Mouse (Mus musculus): ENCODE measurements at regions not wholly inside any gene's neighbourhood (a gene's known extent, or its start where the extent isn't known, plus 50 kb on each side); places are given as distances from the start of the nearest gene placed in this dataset.

DNA sequence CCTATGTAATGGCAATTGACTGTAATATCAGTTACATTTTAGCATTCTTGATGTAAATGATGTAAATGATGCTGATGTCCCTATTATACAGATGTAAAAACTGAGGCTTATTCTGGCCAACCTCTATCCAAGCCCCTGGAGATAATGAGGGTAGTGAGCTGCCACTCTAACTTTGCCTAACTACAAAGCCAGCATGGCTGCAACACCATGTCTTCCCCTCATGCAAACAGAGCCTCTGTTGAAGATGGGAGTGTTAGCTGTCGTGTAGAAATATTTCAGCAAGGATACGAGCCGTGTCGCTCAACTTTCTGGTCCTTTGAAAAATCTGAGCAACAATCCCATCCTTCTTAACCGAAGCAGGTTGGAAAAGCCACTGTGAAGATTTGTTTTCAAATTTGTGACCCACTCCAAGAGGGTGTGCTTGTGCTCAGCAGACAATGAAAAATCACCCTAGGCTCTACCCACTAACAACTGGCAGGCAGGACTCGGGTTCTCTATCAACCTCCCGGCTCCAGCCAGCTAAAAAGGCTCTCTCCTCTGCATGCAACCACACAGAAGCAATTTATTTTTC lies 90.2 kb downstream of the Il20rb start:
- H3K4me1 ChIP-seq (ENCODE audit: control insufficient read depth in 1 of 2, insufficient read depth in 2 of 2, low read length in 2 of 2): peaks cover 7 to 9% of the 10 kb centered on the region in 2 experiments
- H3K27ac ChIP-seq (ENCODE audit: control insufficient read depth, low read depth, low read length): no peak overlapping the region
- H3K9me3 ChIP-seq (replicated peaks; ENCODE audit: insufficient read depth, low read length): no peaks in the 10 kb centered on the region
- peaks cover 0 to 11% of the 10 kb centered on the region in 2 experiments; a peak in 2 of 4 replicates for H3K36me3 ChIP-seq (ENCODE audit: control insufficient read depth in 1 of 2, insufficient read depth in 2 of 2, low read length in 2 of 2)
- H3K4me3 ChIP-seq (ENCODE audit: control insufficient read depth in 1 of 2, insufficient read depth in 1 of 2, low read depth in 2 of 2, low read length in 2 of 2): no peak overlapping the region
- no peak for DNase-seq (ENCODE audit: low read depth, low spot score)
- no peaks in the 10 kb centered on the region for H3K27me3 ChIP-seq (ENCODE audit: control insufficient read depth in 1 of 2, insufficient read depth in 2 of 2, low read length in 2 of 2)
- no peak overlapping the region for H3K9ac ChIP-seq (ENCODE audit: control insufficient read depth, low read depth, low read length, poor library complexity, severe bottlenecking)
- H3K79me2 ChIP-seq (ENCODE audit: control insufficient read depth, insufficient read depth, low read length, poor library complexity): no peaks in the 10 kb centered on the region
- TF ChIP-seq MYB (IDR thresholded peaks at IDR 0.05; ENCODE audit: low read depth, low read length): no peak

DNA sequence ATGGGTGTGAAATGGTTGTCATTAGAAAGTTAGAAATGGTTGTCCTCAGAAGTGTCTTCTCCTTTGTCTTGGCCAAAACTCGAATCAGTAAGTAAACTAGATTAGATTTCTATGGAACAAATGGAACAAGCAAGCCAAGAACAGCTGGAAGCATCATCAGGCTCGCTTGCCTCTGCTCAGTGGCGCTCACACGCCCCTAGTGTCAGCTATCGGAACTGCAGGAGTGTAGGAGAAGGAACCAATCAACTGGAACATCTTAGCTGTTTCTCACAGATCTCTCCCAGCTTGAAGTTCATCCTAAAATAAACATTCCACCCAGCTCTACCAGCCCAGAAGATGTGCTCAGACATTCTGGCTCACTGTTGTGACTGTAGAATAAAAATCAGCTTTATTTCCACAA lies 90.9 kb downstream of the Il20rb start:
- Histone ChIP-seq H3K27me3 (ENCODE audit: control insufficient read depth in 1 of 2, insufficient read depth in 2 of 2, low read length in 2 of 2) (no peaks in the 10 kb centered on the region), H3K27ac (ENCODE audit: control insufficient read depth, low read depth, low read length) (no peak overlapping the region), H3K9ac (ENCODE audit: control insufficient read depth, low read depth, low read length, poor library complexity, severe bottlenecking) (no peak overlapping the region), H3K79me2 (ENCODE audit: control insufficient read depth, insufficient read depth, low read length, poor library complexity) (no peaks in the 10 kb centered on the region), H3K9me3 (replicated peaks; ENCODE audit: insufficient read depth, low read length) (no peaks in the 10 kb centered on the region), H3K4me1 (ENCODE audit: control insufficient read depth in 1 of 2, insufficient read depth in 2 of 2, low read length in 2 of 2) (peaks cover 7 to 11% of the 10 kb centered on the region in 2 experiments), H3K36me3 (ENCODE audit: control insufficient read depth in 1 of 2, insufficient read depth in 2 of 2, low read length in 2 of 2) (peaks cover 0 to 14% of the 10 kb centered on the region in 2 experiments; a peak in 2 of 4 replicates), H3K4me3 (ENCODE audit: control insufficient read depth in 1 of 2, insufficient read depth in 1 of 2, low read depth in 2 of 2, low read length in 2 of 2) (no peak overlapping the region)
- DNase-seq (ENCODE audit: low read depth, low spot score): peak; percentile 81
- TF ChIP-seq ELF1 (IDR thresholded peaks at IDR 0.05; ENCODE audit: low read depth, low read length) (no peak), ZKSCAN1 (IDR thresholded peaks at IDR 0.05; ENCODE audit: low read depth, low read length) (no peak), RCOR1 (IDR thresholded peaks at IDR 0.05; ENCODE audit: low read depth, low read length) (0 out of 2 replicates have a peak, but pooled peaks have one; percentile 16), HCFC1 (IDR thresholded peaks at IDR 0.05; ENCODE audit: low read depth, low read length) (0 out of 2 replicates have a peak, but pooled peaks have one; percentile 20), POLR2AphosphoS2 (IDR thresholded peaks at IDR 0.05; ENCODE audit: low read length) (no peak), SIN3A (IDR thresholded peaks at IDR 0.05; ENCODE audit: low read length) (no peak), MYB (IDR thresholded peaks at IDR 0.05; ENCODE audit: low read depth, low read length) (no peak), JUND (IDR thresholded peaks at IDR 0.05; ENCODE audit: low read depth, low read length) (no peak), KAT2A (conservative IDR thresholded peaks at IDR 0.05; ENCODE audit: low read depth, low read length) (no peak), MXI1 (IDR thresholded peaks at IDR 0.05; ENCODE audit: low read depth, low read length) (no peak), TBP (IDR thresholded peaks at IDR 0.05; ENCODE audit: low read depth, low read length) (no peak), POLR2AphosphoS5 (IDR thresholded peaks at IDR 0.05; ENCODE audit: borderline replicate concordance, low read depth, low read length) (no peak), TCF12 (IDR thresholded peaks at IDR 0.05; ENCODE audit: low read depth, low read length) (0 out of 2 replicates have a peak, but pooled peaks have one; percentile 31), MAFK (IDR thresholded peaks at IDR 0.05; ENCODE audit: borderline replicate concordance, low read depth, low read length) (no peak), ZNF384 (IDR thresholded peaks at IDR 0.05; ENCODE audit: low read depth, low read length) (0 out of 2 replicates have a peak, but pooled peaks have one; percentile 16), CHD1 (IDR thresholded peaks at IDR 0.05; ENCODE audit: low read depth, low read length) (no peak), UBTF (IDR thresholded peaks at IDR 0.05; ENCODE audit: borderline replicate concordance, insufficient read depth, low read depth, low read length) (no peak), SMC3 (IDR thresholded peaks at IDR 0.05; ENCODE audit: low read depth, low read length) (peak; percentile 40), GABPA (IDR thresholded peaks at IDR 0.05; ENCODE audit: low read depth, low read length) (no peak), MAZ (IDR thresholded peaks at IDR 0.05; ENCODE audit: low read depth, low read length) (no peak), CHD2 (IDR thresholded peaks at IDR 0.05; ENCODE audit: low read length) (no peak), NRF1 (IDR thresholded peaks at IDR 0.05; ENCODE audit: insufficient read depth, low read depth, low read length, poor library complexity, severe bottlenecking) (no peak), GATA1 (IDR thresholded peaks at IDR 0.05; ENCODE audit: low read depth, low read length) (no peak), MYC (IDR thresholded peaks at IDR 0.05; ENCODE audit: low read depth, low read length) (no peak), USF2 (IDR thresholded peaks at IDR 0.05; ENCODE audit: borderline replicate concordance in 1 of 2, insufficient read depth in 1 of 2, low read depth in 1 of 2, low read length in 2 of 2) (no peak), CTCF (IDR thresholded peaks at IDR 0.05 in 2 of 3, conservative IDR thresholded peaks at IDR 0.05 in 1 of 3; ENCODE audit: control insufficient read depth in 1 of 3, insufficient read depth in 1 of 3, low read depth in 2 of 3, low read length in 3 of 3, poor library complexity in 1 of 3, severe bottlenecking in 1 of 3) (peak; percentile 80 to 99 (median 82)), ZMIZ1 (IDR thresholded peaks at IDR 0.05; ENCODE audit: low read depth, low read length) (no peak), MAX (IDR thresholded peaks at IDR 0.05; ENCODE audit: low read length) (no peak), USF1 (IDR thresholded peaks at IDR 0.05; ENCODE audit: low read depth, low read length) (no peak), EP300 (IDR thresholded peaks at IDR 0.05; ENCODE audit: low read depth in 1 of 2, low read length in 2 of 2) (no peak), NELFE (IDR thresholded peaks at IDR 0.05; ENCODE audit: low read depth, low read length) (no peak)
